Mouse (Mus musculus) liver, embryonic 16.5 days (tissue): ENCODE data around the gene Aipl1. TPM values are rescaled to one million over a fixed set of nuclear protein-coding genes. Genes with fewer than 3 reads are reported as not detected.

Experiments
- ATAC-seq: fragments of 200-750 bp; cut with Nextera tagmentation; 2 replicates; pipeline ENCODE4 v1.8.0; 2017; ENCODE audit warnings: low read depth, mild to moderate bottlenecking, moderate number of reproducible peaks, moderate library complexity
- H3K27ac ChIP-seq: fragments of 300-500 bp; sonication (generic); 2 replicates; pipeline ENCODE4 v1.5.1; 2014; ENCODE audit warnings: mild to moderate bottlenecking, low read length
- H3K27me3 ChIP-seq: fragments of 300-500 bp; sonication (generic); 2 replicates; pipeline ENCODE4 v1.6.1; 2014; ENCODE audit warnings: low read depth, low read length, mixed read lengths; ENCODE audit not compliant: control insufficient read depth, insufficient read depth
- H3K36me3 ChIP-seq: fragments of 300-500 bp; sonication (generic); 2 replicates; pipeline ENCODE4 v1.6.1; 2014; ENCODE audit warnings: mild to moderate bottlenecking; ENCODE audit not compliant: control insufficient read depth, insufficient read depth
- H3K4me1 ChIP-seq: fragments of 300-500 bp; sonication (generic); 2 replicates; pipeline ENCODE4 v1.6.1; 2014; ENCODE audit warnings: low read depth, low read length, mixed read lengths; ENCODE audit not compliant: control insufficient read depth
- H3K4me2 ChIP-seq: fragments of 300-500 bp; sonication (generic); 2 replicates; pipeline ENCODE4 v1.6.1; 2014; ENCODE audit warnings: low read depth, low read length, mixed read lengths
- H3K4me3 ChIP-seq: fragments of 300-500 bp; sonication (generic); 2 replicates; pipeline ENCODE4 v1.5.1; 2014; ENCODE audit warnings: low read depth, mild to moderate bottlenecking, low read length
- H3K9ac ChIP-seq: fragments of 300-500 bp; sonication (generic); 2 replicates; pipeline ENCODE4 v1.6.1; 2014; ENCODE audit warnings: low read depth, low read length
- H3K9me3 ChIP-seq: fragments of 300-500 bp; sonication (generic); replicated peaks from 2 replicates; pipeline ENCODE4 v1.6.1; 2016; ENCODE audit warnings: low read length; ENCODE audit not compliant: control insufficient read depth
- WGBS: fragments of 180-500 bp; shearing (Covaris S2); extraction: QIAGEN DNeasy Blood & Tissue Kit; methylation state at CpG from one replicate; pipeline ENCODE4 v1.1.7; 2014; ENCODE audit not compliant: insufficient replicate concordance; 5-methylcytosine and 5-hydroxymethylcytosine counted together
- polyA plus RNA-seq: library from polyadenylated mRNA; unstranded; fragments of >200 nt; fragmentation: Nextera tagmentation; extraction: Ambion mirVana; gene quantifications from 2 replicates; pipeline ENCODE4 v1.2.1, GENCODE M21; 2015

The Aipl1 gene
- polyA plus RNA-seq, 1 experiment from 2014 or later = 0.09 TPM

GRCm38 (mm10) chr11:72070733-72071132 is 33.4 kb upstream of the Aipl1 start:
- Histone ChIP-seq H3K4me1 (no peaks in the 10 kb centered on the region), H3K27ac (no peak overlapping the region), H3K4me2 (no peak overlapping the region), H3K36me3 (no peaks in the 10 kb centered on the region), H3K9ac (no peak overlapping the region), H3K4me3 (no peak overlapping the region), H3K9me3 (no peaks in the 10 kb centered on the region), H3K27me3 (no peaks in the 10 kb centered on the region)
- no peak for ATAC-seq
- 58% methylated on average over 9 of the region's 9 CpGs for WGBS

DNA sequence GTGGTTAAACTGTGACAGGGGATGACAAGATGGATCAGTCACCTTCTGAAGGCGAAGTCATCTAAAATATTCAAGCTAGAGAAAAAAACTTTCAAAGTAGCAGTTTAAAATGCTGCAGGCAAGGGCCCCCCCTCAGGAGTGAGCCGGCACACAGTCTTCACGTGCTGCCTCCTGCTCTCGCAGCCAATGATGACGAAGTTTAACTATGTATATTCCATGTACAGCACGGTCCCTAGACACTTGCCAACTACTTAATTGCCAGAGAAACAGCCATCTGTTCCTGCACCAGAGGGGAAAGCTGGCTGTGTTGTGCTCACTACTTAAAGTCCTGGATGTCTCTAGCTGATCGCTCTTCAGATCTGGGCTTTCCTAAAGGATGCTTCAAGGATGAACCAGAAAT is 30.7 kb upstream of the Aipl1 start:
- no peaks in the 10 kb centered on the region for H3K9me3 ChIP-seq
- H3K27ac ChIP-seq = no peak overlapping the region
- H3K36me3 ChIP-seq = no peaks in the 10 kb centered on the region
- H3K9ac ChIP-seq = no peak overlapping the region
- H3K27me3 ChIP-seq = no peaks in the 10 kb centered on the region
- H3K4me3 ChIP-seq = no peak overlapping the region
- 64% methylated on average over 7 of the region's 7 CpGs for WGBS
- H3K4me2 ChIP-seq = no peak overlapping the region
- H3K4me1 ChIP-seq = no peaks in the 10 kb centered on the region
- ATAC-seq = no peak

GRCm38 (mm10) chr11:72067326-72067725 is 30.0 kb upstream of the Aipl1 start:
- Histone ChIP-seq H3K4me3 (no peak overlapping the region), H3K36me3 (no peaks in the 10 kb centered on the region), H3K4me1 (no peaks in the 10 kb centered on the region), H3K9ac (no peak overlapping the region), H3K27ac (no peak overlapping the region), H3K9me3 (no peaks in the 10 kb centered on the region), H3K4me2 (no peak overlapping the region), H3K27me3 (no peaks in the 10 kb centered on the region)
- 53% methylated on average over 5 of the region's 5 CpGs for WGBS
- ATAC-seq = no peak

DNA sequence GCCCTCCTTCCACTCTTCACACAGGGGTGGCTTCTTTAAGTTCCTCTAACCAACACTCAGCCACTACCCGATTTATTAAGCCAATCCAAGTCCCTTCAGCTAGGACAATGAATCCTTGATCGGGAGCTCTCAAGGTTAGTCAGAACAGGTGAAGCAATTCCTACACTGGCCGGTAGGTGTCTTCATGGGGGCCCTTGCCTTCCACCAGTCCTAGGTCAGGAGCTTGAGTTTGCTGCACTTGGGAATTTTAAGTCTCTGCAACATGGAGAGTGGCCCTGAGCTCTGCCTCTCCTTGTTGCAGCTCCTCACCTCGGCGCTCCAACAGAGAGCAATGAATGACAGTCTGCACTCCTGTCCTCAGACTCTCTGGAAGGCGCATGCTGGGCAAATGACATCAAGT is 29.0 kb upstream of the Aipl1 start:
- Histone ChIP-seq H3K4me1 (no peaks in the 10 kb centered on the region), H3K27me3 (no peaks in the 10 kb centered on the region), H3K4me2 (no peak overlapping the region), H3K4me3 (no peak overlapping the region), H3K9ac (no peak overlapping the region), H3K9me3 (no peaks in the 10 kb centered on the region), H3K27ac (no peak overlapping the region), H3K36me3 (no peaks in the 10 kb centered on the region)
- ATAC-seq = no peak
- 35% methylated on average over 6 of the region's 6 CpGs for WGBS

DNA sequence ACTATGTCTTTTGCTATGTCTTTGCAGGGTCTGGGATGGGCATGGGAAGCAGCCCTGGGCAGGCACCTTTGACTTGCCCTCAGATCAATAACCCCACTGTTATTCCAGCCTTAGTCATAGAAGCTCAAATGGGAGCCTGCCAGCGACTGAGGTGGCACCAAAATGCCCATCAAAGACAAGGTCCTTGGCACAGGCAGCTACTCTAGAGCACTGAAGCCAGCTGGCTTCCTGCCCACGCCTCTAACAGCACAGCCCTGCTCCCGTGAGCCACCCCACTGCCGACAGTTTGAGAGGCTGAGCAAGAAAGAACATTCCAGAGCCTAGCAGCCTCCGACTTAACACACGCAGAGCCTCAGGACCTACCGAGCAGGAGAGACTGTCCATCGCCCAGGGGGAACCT is 27.8 kb upstream of the Aipl1 start:
- Histone ChIP-seq H3K27me3 (no peaks in the 10 kb centered on the region), H3K4me2 (no peak overlapping the region), H3K27ac (no peak overlapping the region), H3K9ac (no peak overlapping the region), H3K4me1 (no peaks in the 10 kb centered on the region), H3K4me3 (no peak overlapping the region), H3K36me3 (no peaks in the 10 kb centered on the region), H3K9me3 (no peaks in the 10 kb centered on the region)
- ATAC-seq = no peak
- WGBS = 62% methylated on average over 8 of the region's 8 CpGs

DNA sequence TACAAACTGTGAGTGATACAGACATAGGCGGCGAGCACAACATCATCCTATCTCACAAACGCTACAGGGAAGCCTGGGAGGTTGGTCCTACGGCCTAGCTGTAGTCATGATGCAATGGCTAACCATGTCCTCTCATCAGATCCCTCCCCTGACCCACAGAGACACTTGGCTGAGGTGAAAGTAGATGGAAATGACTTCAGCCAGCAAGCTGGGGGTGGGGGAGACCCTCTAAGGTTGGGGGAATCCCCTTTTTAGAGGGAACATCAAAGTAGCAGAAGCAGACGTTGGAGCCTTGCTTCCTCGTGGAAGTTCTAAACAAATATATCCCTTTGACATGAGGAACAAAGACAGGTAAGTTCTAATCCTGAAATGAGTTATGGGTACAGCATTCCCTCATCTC is 27.1 kb upstream of the Aipl1 start:
- H3K27me3 ChIP-seq = no peaks in the 10 kb centered on the region
- no peak overlapping the region for H3K4me3 ChIP-seq
- ATAC-seq = no peak
- H3K36me3 ChIP-seq = no peaks in the 10 kb centered on the region
- H3K27ac ChIP-seq = no peak overlapping the region
- no peak overlapping the region for H3K4me2 ChIP-seq
- 59% methylated on average over 6 of the region's 6 CpGs for WGBS
- H3K9me3 ChIP-seq = no peaks in the 10 kb centered on the region
- H3K4me1 ChIP-seq = no peaks in the 10 kb centered on the region
- no peak overlapping the region for H3K9ac ChIP-seq

- Histone ChIP-seq H3K4me3 (no peak overlapping the region), H3K36me3 (no peaks in the 10 kb centered on the region), H3K9ac (no peak overlapping the region), H3K27ac (no peak overlapping the region), H3K9me3 (no peaks in the 10 kb centered on the region), H3K4me1 (no peaks in the 10 kb centered on the region), H3K4me2 (no peak overlapping the region), H3K27me3 (no peaks in the 10 kb centered on the region)
- ATAC-seq = no peak
- 68% methylated on average over 13 of the region's 13 CpGs for WGBS
Measured at GRCm38 (mm10) chr11:72061093-72061620, 23.8 kb upstream of the Aipl1 start.

GRCm38 (mm10) chr11:72060416-72060815 is 23.1 kb upstream of the Aipl1 start:
- 55% methylated on average over 9 of the region's 9 CpGs for WGBS
- no peaks in the 10 kb centered on the region for H3K27me3 ChIP-seq
- H3K9ac ChIP-seq = no peak overlapping the region
- no peaks in the 10 kb centered on the region for H3K9me3 ChIP-seq
- H3K4me1 ChIP-seq = no peaks in the 10 kb centered on the region
- ATAC-seq = no peak
- no peak overlapping the region for H3K4me2 ChIP-seq
- H3K4me3 ChIP-seq = no peak overlapping the region
- H3K36me3 ChIP-seq = no peaks in the 10 kb centered on the region
- no peak overlapping the region for H3K27ac ChIP-seq

DNA sequence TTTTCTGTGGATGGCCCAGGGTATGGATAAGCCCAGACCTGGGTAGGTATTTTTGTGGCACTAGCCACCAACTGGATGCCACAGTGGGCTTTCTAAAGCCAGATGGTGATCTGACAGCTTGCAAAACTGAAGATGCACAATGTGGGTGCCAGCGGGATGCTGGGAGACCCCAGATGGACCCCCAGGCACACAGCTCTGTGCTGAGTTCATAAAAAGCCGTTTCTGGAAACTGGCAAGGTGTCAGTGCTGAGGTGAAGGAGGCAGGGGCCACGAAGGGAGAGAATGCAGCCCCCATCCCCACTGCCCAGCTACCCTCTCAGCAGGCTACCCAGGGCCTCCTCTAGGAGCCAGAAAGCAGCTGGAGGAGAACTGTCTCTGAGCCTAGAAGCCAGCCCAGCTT is 19.9 kb upstream of the Aipl1 start:
- no peaks in the 10 kb centered on the region for H3K4me1 ChIP-seq
- H3K4me3 ChIP-seq = no peak overlapping the region
- no peak for ATAC-seq
- H3K36me3 ChIP-seq = no peaks in the 10 kb centered on the region
- no peaks in the 10 kb centered on the region for H3K9me3 ChIP-seq
- no peak overlapping the region for H3K27ac ChIP-seq
- H3K9ac ChIP-seq = no peak overlapping the region
- no peak overlapping the region for H3K4me2 ChIP-seq
- WGBS = 46% methylated on average over 3 of the region's 3 CpGs
- peaks cover 2% of the 10 kb centered on the region; the same call in 1 of the 2 replicates for H3K27me3 ChIP-seq
